Mouse (Mus musculus) midbrain, embryonic 10.5 days (tissue): ENCODE measurements around the gene Atp13a4. TPM values are rescaled to one million over a fixed set of nuclear protein-coding genes. Genes with fewer than 3 reads are reported as not detected.

Experiments
- DNase-seq: peaks from one replicate; pipeline ENCODE4 v3.0.0-alpha.2; 2017; ENCODE audit warnings: low spot score
- H3K27ac ChIP-seq: fragments of 300-500 bp; sonication (generic); replicated peaks from 2 replicates; pipeline ENCODE4 v1.5.1; 2016; ENCODE audit warnings: mild to moderate bottlenecking
- H3K27me3 ChIP-seq: fragments of 300-500 bp; sonication (generic); 2 replicates; pipeline ENCODE4 v1.6.1; 2016; ENCODE audit warnings: low read depth, mild to moderate bottlenecking; ENCODE audit not compliant: poor library complexity, severe bottlenecking
- H3K36me3 ChIP-seq: fragments of 300-500 bp; sonication (generic); 2 replicates; pipeline ENCODE4 v1.6.1; 2016; ENCODE audit warnings: mild to moderate bottlenecking, moderate library complexity
- H3K4me1 ChIP-seq: fragments of 300-500 bp; sonication (generic); 2 replicates; pipeline ENCODE4 v1.6.1; 2016
- H3K4me3 ChIP-seq: fragments of 300-500 bp; sonication (generic); 2 replicates; pipeline ENCODE4 v1.5.1; 2016; ENCODE audit warnings: mild to moderate bottlenecking, moderate library complexity
- H3K9me3 ChIP-seq: fragments of 300-500 bp; sonication (generic); replicated peaks from 2 replicates; pipeline ENCODE4 v1.6.1; 2016; ENCODE audit warnings: mild to moderate bottlenecking
- WGBS: fragments of 180-500 bp; shearing (Covaris S2); methylation state at CpG from one replicate; pipeline ENCODE4 v1.1.7; 2016; 5-methylcytosine and 5-hydroxymethylcytosine counted together
- polyA plus RNA-seq: library from polyadenylated mRNA; unstranded; fragments of >200 nt; fragmentation: Nextera tagmentation; extraction: Ambion mirVana; gene quantifications from 2 replicates; pipeline ENCODE4 v1.2.1, GENCODE M21; 2016

Gene Atp13a4
- polyA plus RNA-seq, 1 experiment from 2014 or later, result 0.47 TPM

DNA sequence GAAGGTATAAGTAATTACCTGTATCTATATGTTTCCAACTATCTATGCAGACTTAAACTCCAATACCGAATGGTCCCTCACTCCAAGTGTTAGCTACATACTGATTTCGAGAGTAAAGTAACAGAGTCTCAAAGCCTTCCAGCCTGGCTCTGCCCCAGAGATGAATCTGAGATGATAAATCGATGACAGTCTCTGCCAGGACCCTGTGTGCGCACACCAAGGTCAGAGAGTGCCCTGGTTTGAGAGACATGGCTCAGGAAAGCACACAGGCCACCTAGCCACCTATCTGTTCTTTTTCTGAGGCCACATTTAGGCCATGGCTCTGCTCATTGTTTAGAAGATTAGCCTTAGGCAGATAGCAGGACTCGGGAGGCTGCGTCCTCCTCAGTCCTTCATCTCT is 11.0 kb downstream of the Atp13a4 start:
- no peak for DNase-seq

GRCm38 (mm10) chr16:29527085-29527484 is 17.6 kb downstream of the Atp13a4 start:
- no peaks in the 10 kb centered on the region for H3K36me3 ChIP-seq
- H3K27ac ChIP-seq, result no peak overlapping the region
- H3K4me3 ChIP-seq, result no peak overlapping the region
- no peaks in the 10 kb centered on the region for H3K9me3 ChIP-seq
- H3K4me1 ChIP-seq, result no peaks in the 10 kb centered on the region
- H3K27me3 ChIP-seq, result no peaks in the 10 kb centered on the region
- 94% methylated on average over 6 of the region's 6 CpGs for WGBS
- no peak for DNase-seq

More for the DNA sequence above, 11.0 kb downstream of the Atp13a4 start:
- Histone ChIP-seq H3K27ac (no peak overlapping the region), H3K4me3 (no peak overlapping the region), H3K36me3 (no peaks in the 10 kb centered on the region), H3K9me3 (no peaks in the 10 kb centered on the region), H3K4me1 (no peaks in the 10 kb centered on the region), H3K27me3 (no peaks in the 10 kb centered on the region)
- 84% methylated on average over 6 of the region's 6 CpGs for WGBS

DNA sequence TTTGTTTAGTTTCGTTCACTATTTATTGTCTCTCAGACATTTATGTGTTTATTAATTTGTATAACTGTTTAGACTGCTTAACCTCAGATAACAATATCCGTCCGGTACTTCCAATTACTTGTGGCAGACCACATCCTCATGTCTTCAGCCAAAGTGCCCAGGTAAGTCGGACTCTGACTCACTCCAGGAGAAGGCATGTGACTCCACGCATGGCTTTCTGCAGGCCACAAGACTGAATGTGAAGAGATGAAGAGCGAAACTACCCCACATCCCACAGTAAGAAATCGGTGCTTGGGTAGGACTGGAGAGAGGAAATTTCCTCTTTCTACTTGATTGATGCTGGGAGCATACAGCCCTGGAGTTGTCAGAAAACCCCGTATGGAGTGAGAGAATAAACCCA is 18.1 kb downstream of the Atp13a4 start:
- DNase-seq, result no peak
- Histone ChIP-seq H3K27ac (no peak overlapping the region), H3K27me3 (no peaks in the 10 kb centered on the region), H3K4me3 (no peak overlapping the region), H3K9me3 (no peaks in the 10 kb centered on the region), H3K36me3 (no peaks in the 10 kb centered on the region), H3K4me1 (no peaks in the 10 kb centered on the region)
- 94% methylated on average over 8 of the region's 8 CpGs for WGBS

DNA sequence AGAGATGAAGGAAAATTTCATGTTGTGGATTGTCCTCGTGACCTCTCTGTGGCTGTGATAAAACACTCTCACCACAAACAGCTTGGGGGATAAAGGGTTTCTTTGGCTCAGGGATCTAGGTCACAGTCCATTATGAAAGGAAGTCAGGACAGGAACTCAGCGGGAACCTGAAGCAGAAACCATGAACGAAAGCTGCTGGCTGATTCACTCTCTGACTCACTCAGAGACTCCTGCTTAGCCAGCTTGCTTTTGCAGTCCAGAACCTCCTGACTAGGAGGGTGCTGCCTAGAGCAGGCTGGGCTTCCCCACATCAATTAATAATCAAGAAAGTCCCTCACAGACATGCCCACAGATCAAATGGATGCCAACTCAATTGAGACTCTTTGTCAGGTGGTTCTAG is 32.2 kb downstream of the Atp13a4 start:
- DNase-seq, result no peak
- Histone ChIP-seq H3K27me3 (no peaks in the 10 kb centered on the region), H3K36me3 (no peaks in the 10 kb centered on the region), H3K4me1 (no peaks in the 10 kb centered on the region), H3K9me3 (no peaks in the 10 kb centered on the region), H3K4me3 (no peak overlapping the region), H3K27ac (no peak overlapping the region)
- 77% methylated on average over 3 of the region's 3 CpGs for WGBS

DNA sequence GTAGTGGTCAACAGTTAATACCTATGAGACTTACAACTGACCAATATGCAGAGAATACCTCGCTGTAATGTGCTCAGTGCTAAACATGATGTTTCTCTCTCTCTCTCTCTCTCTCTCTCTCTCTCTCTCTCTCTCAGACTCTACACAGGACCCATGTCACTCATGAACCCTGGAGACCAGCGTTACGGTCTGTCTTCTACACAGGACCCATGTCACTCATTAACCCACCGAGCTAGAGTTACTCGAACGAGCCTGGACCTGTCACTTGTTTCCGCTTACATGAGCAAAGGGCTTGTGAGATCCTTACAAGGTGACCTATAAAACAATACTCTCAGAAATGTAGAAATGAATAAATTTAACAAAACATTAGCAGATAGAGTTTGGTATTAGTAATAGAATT is 33.9 kb downstream of the Atp13a4 start:
- H3K4me1 ChIP-seq, result no peaks in the 10 kb centered on the region
- no peaks in the 10 kb centered on the region for H3K27me3 ChIP-seq
- H3K4me3 ChIP-seq, result no peak overlapping the region
- H3K36me3 ChIP-seq, result no peaks in the 10 kb centered on the region
- H3K9me3 ChIP-seq, result no peaks in the 10 kb centered on the region
- DNase-seq, result no peak
- no peak overlapping the region for H3K27ac ChIP-seq
- 93% methylated on average over 7 of the region's 7 CpGs for WGBS

DNA sequence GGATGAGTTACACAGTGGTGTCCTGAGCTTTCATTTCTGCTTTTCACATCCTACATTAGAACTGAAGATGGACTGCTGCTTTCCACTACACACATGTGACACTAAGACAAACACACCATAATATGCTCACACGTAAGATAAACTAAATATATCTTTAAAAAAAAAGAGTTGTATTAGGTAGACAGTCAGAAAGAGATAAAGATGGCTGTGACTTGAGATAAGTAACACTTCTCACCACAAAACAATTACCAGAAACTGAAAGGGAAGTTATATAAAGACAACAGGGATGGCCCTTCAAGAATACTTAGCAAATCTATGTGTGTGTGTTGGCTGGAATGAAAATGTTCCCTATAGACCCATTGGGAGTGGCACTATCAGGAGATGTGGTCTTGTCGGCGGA is 34.8 kb downstream of the Atp13a4 start:
- Histone ChIP-seq H3K4me3 (no peak overlapping the region), H3K27ac (no peak overlapping the region), H3K4me1 (no peaks in the 10 kb centered on the region), H3K27me3 (no peaks in the 10 kb centered on the region), H3K36me3 (no peaks in the 10 kb centered on the region), H3K9me3 (no peaks in the 10 kb centered on the region)
- no peak for DNase-seq
- WGBS, result 92% methylated on average over 3 of the region's 3 CpGs

- WGBS, result 78% methylated on average over 4 of the region's 4 CpGs
These were observed 40.0 kb downstream of the Atp13a4 start for GRCm38 (mm10) chr16:29504671-29505070.

GRCm38 (mm10) chr16:29504198-29504597 is 40.5 kb downstream of the Atp13a4 start:
- H3K27me3 ChIP-seq, result no peaks in the 10 kb centered on the region
- no peak for DNase-seq

More at GRCm38 (mm10) chr16:29504671-29505070, 40.0 kb downstream of the Atp13a4 start:
- Histone ChIP-seq H3K36me3 (no peaks in the 10 kb centered on the region), H3K27ac (no peak overlapping the region), H3K9me3 (no peaks in the 10 kb centered on the region), H3K4me3 (no peak overlapping the region), H3K4me1 (no peaks in the 10 kb centered on the region), H3K27me3 (no peaks in the 10 kb centered on the region)
- DNase-seq, result no peak

GRCm38 (mm10) chr16:29491031-29491430 is 53.6 kb downstream of the Atp13a4 start:
- 81% methylated on average over 3 of the region's 3 CpGs for WGBS
- H3K4me3 ChIP-seq, result no peak overlapping the region

More at GRCm38 (mm10) chr16:29504198-29504597, 40.5 kb downstream of the Atp13a4 start:
- Histone ChIP-seq H3K36me3 (no peaks in the 10 kb centered on the region), H3K4me3 (no peak overlapping the region), H3K4me1 (no peaks in the 10 kb centered on the region), H3K27ac (no peak overlapping the region), H3K9me3 (no peaks in the 10 kb centered on the region)
- WGBS, result 90% methylated on average over 9 of the region's 9 CpGs

GRCm38 (mm10) chr16:29481439-29481838 is 63.2 kb downstream of the Atp13a4 start:
- DNase-seq, result no peak
- H3K4me1 ChIP-seq, result no peaks in the 10 kb centered on the region
- no peak overlapping the region for H3K4me3 ChIP-seq
- no peak overlapping the region for H3K27ac ChIP-seq
- H3K27me3 ChIP-seq, result no peaks in the 10 kb centered on the region
- H3K36me3 ChIP-seq, result no peaks in the 10 kb centered on the region
- H3K9me3 ChIP-seq, result no peaks in the 10 kb centered on the region

More at GRCm38 (mm10) chr16:29491031-29491430, 53.6 kb downstream of the Atp13a4 start:
- no peaks in the 10 kb centered on the region for H3K4me1 ChIP-seq
- no peak for DNase-seq
- H3K9me3 ChIP-seq, result no peaks in the 10 kb centered on the region
- H3K36me3 ChIP-seq, result no peaks in the 10 kb centered on the region
- H3K27ac ChIP-seq, result no peak overlapping the region
- no peaks in the 10 kb centered on the region for H3K27me3 ChIP-seq

- Histone ChIP-seq H3K36me3 (no peaks in the 10 kb centered on the region), H3K27ac (no peak overlapping the region), H3K4me3 (no peak overlapping the region), H3K4me1 (no peaks in the 10 kb centered on the region), H3K27me3 (no peaks in the 10 kb centered on the region), H3K9me3 (no peaks in the 10 kb centered on the region)
- no peak for DNase-seq
- 89% methylated on average over 6 of the region's 6 CpGs for WGBS
These were observed 64.3 kb downstream of the Atp13a4 start for GRCm38 (mm10) chr16:29480396-29480795.

GRCm38 (mm10) chr16:29463798-29464197 is 80.9 kb downstream of the Atp13a4 start:
- Histone ChIP-seq H3K27me3 (no peaks in the 10 kb centered on the region), H3K36me3 (no peaks in the 10 kb centered on the region), H3K9me3 (no peaks in the 10 kb centered on the region), H3K4me3 (no peak overlapping the region), H3K4me1 (no peaks in the 10 kb centered on the region), H3K27ac (no peak overlapping the region)
- WGBS, result 83% methylated on average over 3 of the region's 3 CpGs
- no peak for DNase-seq

DNA sequence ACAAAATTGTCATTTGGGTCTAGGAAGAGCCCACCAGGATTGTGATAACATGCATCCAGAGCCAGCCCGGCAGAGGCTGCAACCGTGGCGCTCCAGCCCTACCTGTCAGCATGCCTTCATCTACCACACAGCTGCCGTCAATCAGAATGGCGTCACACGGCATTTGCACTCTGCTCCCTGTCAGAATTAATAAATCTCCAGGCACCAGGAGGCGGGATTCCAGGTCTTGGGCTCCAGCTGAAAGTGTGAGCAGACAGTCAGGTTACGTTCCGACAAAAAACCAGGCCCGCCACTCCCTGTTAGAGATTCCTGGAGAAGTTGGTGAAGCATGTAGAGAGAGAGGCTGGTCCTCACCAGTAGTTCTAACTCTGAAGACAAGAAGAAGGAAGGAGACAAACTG is 85.3 kb downstream of the Atp13a4 start:
- WGBS, result 88% methylated on average over 10 of the region's 10 CpGs
- Histone ChIP-seq H3K27me3 (no peaks in the 10 kb centered on the region), H3K9me3 (no peaks in the 10 kb centered on the region), H3K36me3 (no peaks in the 10 kb centered on the region), H3K27ac (no peak overlapping the region), H3K4me3 (no peak overlapping the region), H3K4me1 (no peaks in the 10 kb centered on the region)
- DNase-seq, result no peak

DNA sequence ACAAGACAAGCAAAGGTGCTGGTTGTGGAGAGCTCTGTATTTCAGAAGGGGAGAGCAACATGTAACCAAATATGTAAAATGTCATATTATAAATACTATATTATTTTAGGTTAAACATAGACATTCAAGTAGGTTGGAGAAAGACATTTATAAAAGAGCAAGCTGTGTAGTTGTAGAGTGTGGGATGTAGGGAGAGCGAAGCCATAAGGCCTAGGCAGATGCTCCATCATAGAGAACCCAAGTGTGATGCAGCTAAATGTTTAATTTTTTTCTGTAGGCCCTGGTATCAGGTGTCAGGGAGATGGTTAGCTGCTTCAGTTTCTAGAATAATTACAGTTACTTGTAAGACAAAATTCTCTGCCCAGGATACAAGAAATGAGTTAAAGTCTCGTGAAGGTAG is 87.8 kb downstream of the Atp13a4 start:
- 93% methylated on average over 2 of the region's 2 CpGs for WGBS
- no peaks in the 10 kb centered on the region for H3K9me3 ChIP-seq

More for the DNA sequence above, 87.8 kb downstream of the Atp13a4 start:
- no peak overlapping the region for H3K4me3 ChIP-seq
- no peaks in the 10 kb centered on the region for H3K27me3 ChIP-seq
- H3K36me3 ChIP-seq, result no peaks in the 10 kb centered on the region
- no peak for DNase-seq
- no peaks in the 10 kb centered on the region for H3K4me1 ChIP-seq
- H3K27ac ChIP-seq, result no peak overlapping the region
